Mouse (Mus musculus): Measurements from ENCODE around the gene Olfr105-ps. TPM values are rescaled to one million over a fixed set of nuclear protein-coding genes. Genes with fewer than 3 reads are reported as not detected.

Gene Olfr105-ps
- polyA plus RNA-seq (2016; fragmentation: Nextera tagmentation; extraction: Ambion mirVana), result not detected in 2 replicates

DNA sequence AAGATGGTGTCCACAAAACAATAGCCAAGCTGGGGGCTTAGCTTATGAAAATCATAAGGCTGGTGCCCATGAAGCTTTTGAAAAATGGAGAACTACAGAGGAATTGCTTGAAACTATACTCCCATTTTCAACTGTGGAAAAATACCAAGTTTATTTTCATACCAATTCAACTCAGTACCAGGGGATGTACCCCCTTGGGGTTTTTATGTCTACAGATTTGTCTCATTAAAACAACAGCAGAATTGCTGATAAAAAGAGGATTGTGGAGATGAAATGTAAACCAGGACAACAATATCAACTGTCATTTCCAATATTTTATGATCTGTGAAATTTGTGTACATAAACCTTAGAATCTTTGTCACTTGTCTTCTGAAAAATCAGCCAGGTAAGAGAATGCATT lies at the start of gene Olfr105-ps:
Gene Olfr105-ps (plus strand): TSS at position 301 of the 400 bp plus-strand sequence.
- Histone ChIP-seq H3K4me1 (no peaks in the 10 kb centered on the region), H3K9me3 (replicated peaks) (no peaks in the 10 kb centered on the region), H3K4me3 (no peak within 1 kb of the TSS), H3K27ac (no peak within 1 kb of the TSS), H3K9ac (no peak within 1 kb of the TSS), H3K27me3 (no peaks in the 10 kb centered on the region), H3K4me2 (replicated peaks) (no peak within 1 kb of the TSS), H3K36me3 (no peaks in the 10 kb centered on the region)
- no peak for ATAC-seq (ENCODE audit: low FRiP score)

DNA sequence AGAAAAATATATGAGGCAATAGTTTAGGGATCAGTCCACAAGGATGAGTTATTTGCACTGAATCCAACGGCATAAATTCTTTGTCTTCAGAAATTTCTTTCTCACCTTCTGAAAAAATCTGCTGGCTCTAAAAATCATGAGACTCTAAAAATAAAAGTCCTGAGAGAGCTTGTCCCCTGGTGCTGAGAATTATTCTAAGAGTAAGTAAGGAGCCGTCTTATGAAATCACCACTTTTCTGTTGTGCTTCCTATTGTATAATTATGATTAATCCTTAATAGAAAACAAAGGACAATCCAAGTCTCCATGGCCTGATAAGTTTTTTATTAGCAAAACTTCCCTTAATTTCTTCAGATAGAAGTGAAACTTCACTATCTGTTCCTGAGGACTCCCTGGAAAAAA lies 39.2 kb upstream of the Olfr105-ps start, which contains the start of gene Olfr103:
Gene Olfr103 (minus strand): TSS at position 101 of the 400 bp plus-strand sequence.
- no peak within 1 kb of the TSS for H3K4me3 ChIP-seq
- no peak for ATAC-seq (ENCODE audit: low FRiP score)
- 91% methylated on average over 2 of the region's 2 CpGs for WGBS
- H3K9me3 ChIP-seq (replicated peaks), result no peaks in the 10 kb centered on the region
- no peaks in the 10 kb centered on the region for H3K27me3 ChIP-seq
- H3K27ac ChIP-seq, result no peak within 1 kb of the TSS
- H3K4me2 ChIP-seq (replicated peaks), result no peak within 1 kb of the TSS
- H3K36me3 ChIP-seq, result no peaks in the 10 kb centered on the region
- no peaks in the 10 kb centered on the region for H3K4me1 ChIP-seq
- H3K9ac ChIP-seq, result no peak within 1 kb of the TSS

DNA sequence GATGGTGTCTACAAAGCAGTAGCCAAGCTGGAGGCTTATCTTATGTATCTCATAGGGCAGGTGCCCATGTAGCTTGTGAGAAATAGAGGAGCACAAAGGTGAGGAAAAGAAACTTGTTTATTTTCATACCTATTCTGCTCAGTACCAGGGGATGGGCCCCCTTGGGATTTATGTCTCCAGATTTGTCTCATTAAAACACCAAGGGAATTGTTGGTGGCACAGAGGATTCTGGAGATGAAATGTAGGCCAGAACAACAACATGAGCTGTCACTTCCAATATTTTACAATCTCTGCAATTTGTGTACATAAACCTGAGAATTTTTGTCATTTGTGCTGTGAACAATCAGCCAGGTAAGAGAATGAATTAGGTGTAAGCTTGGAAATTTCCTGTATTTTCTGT lies 19.6 kb upstream of the Olfr105-ps start, which contains the start of gene Olfr104-ps:
Gene Olfr104-ps (plus strand): TSS at position 301 of the 400 bp plus-strand sequence.
- H3K36me3 ChIP-seq, result no peaks in the 10 kb centered on the region
- no peaks in the 10 kb centered on the region; the same call in 1 of the 2 replicates for H3K9me3 ChIP-seq (replicated peaks)
- no peak within 1 kb of the TSS for H3K4me3 ChIP-seq
- H3K4me2 ChIP-seq (replicated peaks), result no peak within 1 kb of the TSS
- ATAC-seq (ENCODE audit: low FRiP score), result no peak
- H3K4me1 ChIP-seq, result no peaks in the 10 kb centered on the region
- H3K9ac ChIP-seq, result no peak within 1 kb of the TSS
- no peak within 1 kb of the TSS for H3K27ac ChIP-seq
- no peaks in the 10 kb centered on the region for H3K27me3 ChIP-seq

DNA sequence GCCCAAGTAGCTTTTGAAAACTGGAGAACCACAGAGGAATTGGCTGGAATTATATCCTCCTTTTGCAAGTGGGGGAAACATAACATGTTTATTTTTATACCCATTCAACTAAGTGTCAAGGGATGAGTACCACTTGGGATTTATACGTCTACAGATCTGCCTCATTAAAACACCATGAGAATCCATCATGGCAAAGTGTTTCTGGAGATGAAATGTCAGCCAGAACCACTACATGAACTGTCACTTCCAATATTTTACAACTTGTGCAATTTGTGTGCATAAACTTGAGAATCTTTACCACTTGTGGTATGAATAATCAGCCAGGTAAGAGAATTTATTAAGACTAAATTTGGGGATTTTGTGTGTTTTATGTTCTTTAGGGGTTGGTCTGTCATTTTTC lies 11.3 kb downstream of the Olfr105-ps start, which contains the start of gene Olfr106-ps:
Gene Olfr106-ps (plus strand): TSS at position 301 of the 400 bp plus-strand sequence.
- 68% methylated on average over 1 of the region's 1 CpGs for WGBS
- Histone ChIP-seq H3K27ac (no peak within 1 kb of the TSS), H3K4me2 (replicated peaks) (no peak within 1 kb of the TSS), H3K4me1 (no peaks in the 10 kb centered on the region), H3K36me3 (no peaks in the 10 kb centered on the region), H3K4me3 (no peak within 1 kb of the TSS), H3K9ac (no peak within 1 kb of the TSS), H3K9me3 (replicated peaks) (no peaks in the 10 kb centered on the region), H3K27me3 (no peaks in the 10 kb centered on the region)
- ATAC-seq (ENCODE audit: low FRiP score), result no peak

DNA sequence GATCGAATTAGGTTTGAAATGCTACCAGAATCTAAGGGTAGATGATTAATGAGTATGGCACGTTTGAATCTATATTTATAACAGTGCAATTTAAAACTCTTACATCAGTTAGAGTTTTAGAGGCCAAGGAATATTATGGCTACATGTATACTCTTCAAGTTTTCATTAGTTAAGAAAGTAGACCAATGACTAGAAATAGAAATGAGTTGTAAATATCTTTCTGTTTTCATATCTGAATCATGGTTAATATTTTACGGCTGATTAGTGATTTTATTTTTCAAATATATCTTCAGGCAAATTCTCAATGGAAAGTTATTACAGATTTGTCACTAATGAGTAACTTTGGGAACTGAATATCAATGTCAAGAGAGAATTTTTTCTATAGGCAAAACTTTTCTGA lies 20.1 kb downstream of the Olfr105-ps start, which contains the start of gene Olfr107:
Gene Olfr107 (plus strand): TSS at position 301 of the 400 bp plus-strand sequence.
- no peak for ATAC-seq (ENCODE audit: low FRiP score)
- no peak within 1 kb of the TSS for H3K4me3 ChIP-seq

DNA sequence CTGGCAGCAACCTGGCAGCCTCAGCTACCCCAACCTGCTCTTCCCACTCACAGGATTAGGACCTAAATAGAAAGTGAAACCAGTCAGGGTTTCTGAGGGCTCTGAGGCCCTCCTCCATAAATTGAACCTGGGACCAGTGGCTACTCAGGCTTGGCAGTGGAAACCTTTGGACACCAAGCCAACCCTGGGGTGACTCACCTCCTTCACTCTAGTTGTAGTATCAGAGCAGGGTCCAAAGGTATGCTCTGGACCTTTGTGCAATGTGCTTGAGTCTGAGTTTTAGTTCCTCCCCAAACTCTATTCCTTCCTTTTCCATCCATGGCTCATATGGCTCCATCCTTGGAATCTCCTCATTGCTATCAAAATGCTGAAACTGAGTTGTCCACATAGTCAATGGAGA lies 34.5 kb downstream of the Olfr105-ps start:
- Histone ChIP-seq H3K27ac (no peak overlapping the region), H3K36me3 (no peaks in the 10 kb centered on the region), H3K9me3 (replicated peaks) (0 out of 2 replicates have a peak, but pooled peaks cover 4% of the 10 kb centered on the region), H3K4me2 (replicated peaks) (no peak overlapping the region), H3K4me1 (no peaks in the 10 kb centered on the region), H3K9ac (no peak overlapping the region), H3K27me3 (no peaks in the 10 kb centered on the region), H3K4me3 (no peak overlapping the region)
- no peak for ATAC-seq (ENCODE audit: low FRiP score)

More for the DNA sequence above, 20.1 kb downstream of the Olfr105-ps start, which contains the start of gene Olfr107:
- H3K4me1 ChIP-seq, result no peaks in the 10 kb centered on the region
- no peak within 1 kb of the TSS for H3K4me2 ChIP-seq (replicated peaks)
- no peak within 1 kb of the TSS for H3K27ac ChIP-seq
- WGBS, result 87% methylated on average over 3 of the region's 3 CpGs
- H3K9me3 ChIP-seq (replicated peaks), result no peaks in the 10 kb centered on the region
- no peaks in the 10 kb centered on the region for H3K36me3 ChIP-seq
- no peaks in the 10 kb centered on the region for H3K27me3 ChIP-seq
- H3K9ac ChIP-seq, result no peak within 1 kb of the TSS

Other genes with a start within 250 kb of the Olfr105-ps start
- gene Olfr93, start 217.5 kb upstream of the Olfr105-ps start, polyA plus RNA-seq (2016; fragmentation: Nextera tagmentation; extraction: Ambion mirVana), result not detected in 2 replicates
- not detected in 2 replicates for gene Ubd, start 185.1 kb upstream of the Olfr105-ps start, polyA plus RNA-seq (2016; fragmentation: Nextera tagmentation; extraction: Ambion mirVana)
- not detected in 2 replicates for gene Olfr94, start 178.0 kb upstream of the Olfr105-ps start, polyA plus RNA-seq (2016; fragmentation: Nextera tagmentation; extraction: Ambion mirVana)
- not detected in 2 replicates for gene Olfr95, start 165.9 kb upstream of the Olfr105-ps start, polyA plus RNA-seq (2016; fragmentation: Nextera tagmentation; extraction: Ambion mirVana)
- not detected in 2 replicates for gene Olfr96, start 158.9 kb upstream of the Olfr105-ps start, polyA plus RNA-seq (2016; fragmentation: Nextera tagmentation; extraction: Ambion mirVana)
- gene Olfr97, start 141.7 kb upstream of the Olfr105-ps start, polyA plus RNA-seq (2016; fragmentation: Nextera tagmentation; extraction: Ambion mirVana), result not detected in 2 replicates
- not detected in 2 replicates for gene Olfr98, start 115.3 kb upstream of the Olfr105-ps start, polyA plus RNA-seq (2016; fragmentation: Nextera tagmentation; extraction: Ambion mirVana)
- gene H2-M3, start 108.8 kb upstream of the Olfr105-ps start, polyA plus RNA-seq (2016; fragmentation: Nextera tagmentation; extraction: Ambion mirVana), result 0.92 and 0.95 TPM in 2 replicates
- gene Olfr99, start 95.6 kb upstream of the Olfr105-ps start, polyA plus RNA-seq (2016; fragmentation: Nextera tagmentation; extraction: Ambion mirVana), result not detected in 2 replicates
- gene Olfr101, start 74.7 kb upstream of the Olfr105-ps start, polyA plus RNA-seq (2016; fragmentation: Nextera tagmentation; extraction: Ambion mirVana), result not detected in 2 replicates
- not detected in 2 replicates for gene Olfr102, start 62.0 kb upstream of the Olfr105-ps start, polyA plus RNA-seq (2016; fragmentation: Nextera tagmentation; extraction: Ambion mirVana)
- not detected in 2 replicates for gene Olfr103, start 39.3 kb upstream of the Olfr105-ps start, polyA plus RNA-seq (2016; fragmentation: Nextera tagmentation; extraction: Ambion mirVana)
- gene Olfr104-ps, start 19.5 kb upstream of the Olfr105-ps start, polyA plus RNA-seq (2016; fragmentation: Nextera tagmentation; extraction: Ambion mirVana), result not detected in 2 replicates
- gene Olfr106-ps, start 11.4 kb downstream of the Olfr105-ps start, polyA plus RNA-seq (2016; fragmentation: Nextera tagmentation; extraction: Ambion mirVana), result not detected in 2 replicates
- gene Olfr107, start 20.2 kb downstream of the Olfr105-ps start, polyA plus RNA-seq (2016; fragmentation: Nextera tagmentation; extraction: Ambion mirVana), result not detected in 2 replicates
- gene Olfr108, start 66.4 kb downstream of the Olfr105-ps start, polyA plus RNA-seq (2016; fragmentation: Nextera tagmentation; extraction: Ambion mirVana), result not detected in 2 replicates
- not detected in 2 replicates for gene Olfr109, start 79.9 kb downstream of the Olfr105-ps start, polyA plus RNA-seq (2016; fragmentation: Nextera tagmentation; extraction: Ambion mirVana)
- gene H2-M2, start 104.5 kb downstream of the Olfr105-ps start, polyA plus RNA-seq (2016; fragmentation: Nextera tagmentation; extraction: Ambion mirVana), result not detected in 2 replicates
- not detected in 2 replicates for gene Olfr110, start 113.4 kb downstream of the Olfr105-ps start, polyA plus RNA-seq (2016; fragmentation: Nextera tagmentation; extraction: Ambion mirVana)
- not detected in 2 replicates for gene Olfr111, start 129.0 kb downstream of the Olfr105-ps start, polyA plus RNA-seq (2016; fragmentation: Nextera tagmentation; extraction: Ambion mirVana)
- gene Olfr112, start 190.4 kb downstream of the Olfr105-ps start, polyA plus RNA-seq (2016; fragmentation: Nextera tagmentation; extraction: Ambion mirVana), result not detected in 2 replicates
- gene Olfr113, start 198.6 kb downstream of the Olfr105-ps start, polyA plus RNA-seq (2016; fragmentation: Nextera tagmentation; extraction: Ambion mirVana), result not detected in 2 replicates
- gene Olfr114, start 213.7 kb downstream of the Olfr105-ps start, polyA plus RNA-seq (2016; fragmentation: Nextera tagmentation; extraction: Ambion mirVana), result not detected in 2 replicates
- gene Olfr115, start 248.1 kb downstream of the Olfr105-ps start, polyA plus RNA-seq (2016; fragmentation: Nextera tagmentation; extraction: Ambion mirVana), result not detected in 2 replicates
- not detected in 2 replicates for gene Olfr116, start 248.2 kb downstream of the Olfr105-ps start, polyA plus RNA-seq (2016; fragmentation: Nextera tagmentation; extraction: Ambion mirVana)

Measured in hindbrain, embryonic 12.5 days (tissue).